Mouse (Mus musculus): ENCODE results near the gene Mbnl2. TPM values are rescaled to one million over a fixed set of nuclear protein-coding genes. Genes with fewer than 3 reads are reported as not detected.
"Not testable (repeated sequence)": the region's sequence is repeated elsewhere in the genome, so short reads cannot be mapped to it uniquely, and the experiment has no call there.

Mbnl2 gene
- polyA plus RNA-seq, 1 experiment from 2014 or later: 18.7 TPM

- Histone ChIP-seq H3K9me3 (replicated peaks) (0 out of 2 replicates have a peak, but pooled peaks cover 7% of the 10 kb centered on the region), H3K4me1 (peaks cover 23% of the 10 kb centered on the region), H3K4me2 (no peak overlapping the region), H3K9ac (no peak overlapping the region), H3K27me3 (no peaks in the 10 kb centered on the region), H3K27ac (peak overlapping the region; percentile 49), H3K36me3 (ENCODE audit: poor library complexity, severe bottlenecking) (no peaks in the 10 kb centered on the region), H3K4me3 (no peak overlapping the region)
- WGBS: 70% methylated on average over 10 of the region's 10 CpGs
- ATAC-seq: no peak; the same call in 1 of the 2 replicates
Measured at GRCm38 (mm10) chr14:120355742-120356440, 80.4 kb downstream of the Mbnl2 start.

- H3K4me2 ChIP-seq: no peak overlapping the region
- 97% methylated on average over 19 of the region's 19 CpGs for whole genome bisulfite sequencing
- H3K9me3 ChIP-seq (replicated peaks): 0 out of 2 replicates have a peak, but pooled peaks cover 7% of the 10 kb centered on the region
- H3K27me3 ChIP-seq: no peaks in the 10 kb centered on the region
- H3K9ac ChIP-seq: no peak overlapping the region
- ATAC-seq: no peak
- H3K36me3 ChIP-seq (ENCODE audit: poor library complexity, severe bottlenecking): no peaks in the 10 kb centered on the region
- H3K4me3 ChIP-seq: no peak overlapping the region
- H3K4me1 ChIP-seq: peaks cover 23% of the 10 kb centered on the region
- H3K27ac ChIP-seq: no peak overlapping the region
Measured at GRCm38 (mm10) chr14:120357321-120358070, 82.0 kb downstream of the Mbnl2 start.

DNA sequence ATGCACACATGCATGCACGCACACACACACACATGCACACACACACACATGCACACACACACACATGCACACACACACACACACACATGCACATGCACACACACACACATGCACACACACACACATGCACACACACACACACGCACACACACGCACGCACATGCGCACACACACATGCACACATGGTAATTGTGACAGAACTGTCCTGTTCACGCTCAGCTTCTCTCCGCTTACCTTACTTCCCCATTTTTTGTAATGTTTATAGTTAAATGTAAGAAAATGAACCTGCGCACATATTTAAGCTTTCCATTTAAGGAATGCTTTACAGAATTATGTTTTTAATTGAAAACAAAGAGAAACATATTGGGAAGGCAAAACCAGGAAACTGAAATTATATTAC, 84.1 kb downstream of the Mbnl2 start:
- H3K9ac ChIP-seq; H3K4me3 ChIP-seq; H3K27ac ChIP-seq; H3K9me3 ChIP-seq (replicated peaks); H3K4me2 ChIP-seq; ATAC-seq; H3K27me3 ChIP-seq; H3K36me3 ChIP-seq (ENCODE audit: poor library complexity, severe bottlenecking): not testable (repeated sequence)
- peaks cover 12% of the 10 kb centered on the region for H3K4me1 ChIP-seq
- 98% methylated on average over 8 of the region's 8 CpGs for WGBS

GRCm38 (mm10) chr14:120361121-120361520, 85.7 kb downstream of the Mbnl2 start:
- Histone ChIP-seq H3K27me3 (no peaks in the 10 kb centered on the region), H3K4me1 (no peaks in the 10 kb centered on the region), H3K4me3 (no peak overlapping the region), H3K9me3 (replicated peaks) (0 out of 2 replicates have a peak, but pooled peaks cover 7% of the 10 kb centered on the region), H3K4me2 (no peak overlapping the region), H3K27ac (no peak overlapping the region), H3K36me3 (ENCODE audit: poor library complexity, severe bottlenecking) (no peaks in the 10 kb centered on the region), H3K9ac (no peak overlapping the region)
- WGBS: 84% methylated on average over 6 of the region's 6 CpGs
- no peak for ATAC-seq

DNA sequence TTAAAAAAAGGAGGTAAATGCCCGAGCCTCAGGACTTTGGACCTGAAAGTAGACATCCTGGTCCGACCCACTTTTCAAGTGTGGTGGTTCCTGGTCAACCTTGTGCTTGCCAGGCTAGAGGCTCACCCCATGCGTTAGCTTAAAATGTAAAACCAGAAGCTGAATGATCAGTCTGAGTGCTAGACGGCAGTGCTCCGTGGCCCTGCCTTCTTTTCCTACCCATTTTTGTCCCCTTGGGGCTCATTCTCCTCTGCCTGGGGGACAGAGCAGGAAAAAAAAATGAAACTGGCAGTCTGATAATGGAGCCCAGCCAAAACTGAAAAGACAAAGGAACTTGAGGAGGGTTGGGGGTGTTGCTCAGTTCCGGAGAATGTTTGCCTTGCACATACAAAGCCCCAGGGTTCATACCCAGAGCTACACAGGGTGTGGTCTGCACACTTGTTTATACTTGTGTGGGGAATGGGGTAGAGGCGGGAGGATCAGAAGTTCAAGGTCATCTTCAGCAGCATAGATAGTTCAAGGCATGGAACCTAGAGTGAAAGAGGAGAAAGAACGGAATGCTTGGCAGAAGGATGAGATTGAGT, 87.0 kb downstream of the Mbnl2 start:
- H3K4me3 ChIP-seq: no peak overlapping the region
- WGBS: 67% methylated on average over 8 of the region's 8 CpGs
- H3K9me3 ChIP-seq (replicated peaks): 0 out of 2 replicates have a peak, but pooled peaks cover 3% of the 10 kb centered on the region
- no peaks in the 10 kb centered on the region for H3K36me3 ChIP-seq (ENCODE audit: poor library complexity, severe bottlenecking)
- no peak overlapping the region for H3K9ac ChIP-seq
- no peaks in the 10 kb centered on the region for H3K27me3 ChIP-seq
- H3K4me1 ChIP-seq: no peaks in the 10 kb centered on the region
- no peak overlapping the region for H3K4me2 ChIP-seq
- peak; percentile 51; the same call in 1 of the 2 replicates for ATAC-seq
- H3K27ac ChIP-seq: no peak overlapping the region

GRCm38 (mm10) chr14:120363090-120363818, 87.8 kb downstream of the Mbnl2 start:
- Histone ChIP-seq H3K36me3 (ENCODE audit: poor library complexity, severe bottlenecking) (no peaks in the 10 kb centered on the region), H3K9me3 (replicated peaks) (no peaks in the 10 kb centered on the region), H3K4me2 (no peak overlapping the region), H3K27ac (no peak overlapping the region), H3K4me1 (no peaks in the 10 kb centered on the region), H3K27me3 (no peaks in the 10 kb centered on the region), H3K9ac (no peak overlapping the region), H3K4me3 (no peak overlapping the region)
- ATAC-seq: no peak
- 61% methylated on average over 8 of the region's 8 CpGs for WGBS

- no peaks in the 10 kb centered on the region for H3K27me3 ChIP-seq
- ATAC-seq: no peak
- no peaks in the 10 kb centered on the region for H3K9me3 ChIP-seq (replicated peaks)
Measured at GRCm38 (mm10) chr14:120365088-120365487, 89.6 kb downstream of the Mbnl2 start.

DNA sequence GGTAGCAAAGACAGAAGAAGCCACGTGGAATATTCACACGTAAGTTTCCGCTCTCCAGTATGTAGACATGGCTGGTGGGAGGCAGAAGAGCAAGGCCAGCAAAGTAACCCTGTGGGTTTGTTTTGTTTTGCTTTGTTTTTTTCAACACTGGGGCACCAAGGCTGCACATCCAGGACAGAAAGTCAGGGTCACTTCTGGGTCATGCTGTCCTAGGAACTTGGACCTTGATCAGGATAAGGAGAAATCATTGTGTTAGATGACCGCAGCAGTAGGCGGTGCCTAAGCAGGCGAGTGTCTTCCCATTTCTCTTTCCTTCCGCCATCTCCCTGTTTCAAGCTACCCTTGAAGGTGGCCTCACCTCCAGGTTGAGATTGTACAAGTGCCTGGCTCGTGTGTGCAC, 91.5 kb downstream of the Mbnl2 start:
- Histone ChIP-seq H3K9me3 (replicated peaks) (no peaks in the 10 kb centered on the region), H3K4me1 (no peaks in the 10 kb centered on the region), H3K27ac (no peak overlapping the region), H3K9ac (no peak overlapping the region), H3K4me2 (no peak overlapping the region), H3K4me3 (no peak overlapping the region), H3K36me3 (ENCODE audit: poor library complexity, severe bottlenecking) (no peaks in the 10 kb centered on the region), H3K27me3 (no peaks in the 10 kb centered on the region)
- ATAC-seq: no peak
- 91% methylated on average over 8 of the region's 8 CpGs for WGBS

More at GRCm38 (mm10) chr14:120365088-120365487, 89.6 kb downstream of the Mbnl2 start:
- Histone ChIP-seq H3K4me1 (no peaks in the 10 kb centered on the region), H3K27ac (no peak overlapping the region), H3K4me2 (no peak overlapping the region), H3K4me3 (no peak overlapping the region), H3K9ac (no peak overlapping the region), H3K36me3 (ENCODE audit: poor library complexity, severe bottlenecking) (no peaks in the 10 kb centered on the region)
- WGBS: 93% methylated on average over 4 of the region's 4 CpGs

- H3K4me2 ChIP-seq: no peak overlapping the region
- H3K27ac ChIP-seq: no peak overlapping the region
- H3K4me3 ChIP-seq: no peak overlapping the region
- no peak overlapping the region for H3K9ac ChIP-seq
- WGBS: 93% methylated on average over 4 of the region's 4 CpGs
- no peaks in the 10 kb centered on the region for H3K9me3 ChIP-seq (replicated peaks)
- no peak for ATAC-seq
- no peaks in the 10 kb centered on the region for H3K4me1 ChIP-seq
- no peaks in the 10 kb centered on the region for H3K27me3 ChIP-seq
- H3K36me3 ChIP-seq (ENCODE audit: poor library complexity, severe bottlenecking): no peaks in the 10 kb centered on the region
Measured at GRCm38 (mm10) chr14:120367589-120367988, 92.1 kb downstream of the Mbnl2 start.

- ATAC-seq: no peak
- no peaks in the 10 kb centered on the region for H3K9me3 ChIP-seq (replicated peaks)
- WGBS: 92% methylated on average over 5 of the region's 5 CpGs
- no peak overlapping the region for H3K4me3 ChIP-seq
- H3K27me3 ChIP-seq: no peaks in the 10 kb centered on the region
- no peaks in the 10 kb centered on the region for H3K36me3 ChIP-seq (ENCODE audit: poor library complexity, severe bottlenecking)
- H3K4me1 ChIP-seq: no peaks in the 10 kb centered on the region
- H3K27ac ChIP-seq: no peak overlapping the region
- no peak overlapping the region for H3K9ac ChIP-seq
- no peak overlapping the region for H3K4me2 ChIP-seq
Measured at GRCm38 (mm10) chr14:120368456-120368855, 93.0 kb downstream of the Mbnl2 start.

DNA sequence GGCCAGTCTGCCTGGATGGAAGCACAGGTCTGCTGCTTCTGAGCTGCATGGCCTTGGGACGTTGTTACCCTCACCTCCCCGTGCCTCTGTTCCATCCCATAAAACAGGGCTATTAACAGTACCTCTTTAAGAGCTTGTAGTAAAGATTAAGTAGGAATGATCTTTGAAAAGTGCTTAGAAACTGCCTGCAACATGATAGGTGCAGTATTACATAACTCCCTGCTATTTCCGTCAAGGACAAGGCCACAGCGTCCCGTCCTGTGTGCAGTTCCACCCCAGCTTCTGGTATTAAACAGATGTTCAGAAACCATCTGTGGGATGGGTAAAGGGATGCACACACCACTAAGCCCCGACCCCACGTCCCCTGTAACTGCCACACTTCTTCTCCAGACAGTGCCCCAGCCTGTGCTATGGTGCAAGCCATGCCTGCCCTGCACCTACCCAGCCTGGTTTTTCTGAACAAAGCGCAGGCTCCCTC, 93.5 kb downstream of the Mbnl2 start:
- Histone ChIP-seq H3K9me3 (replicated peaks) (no peaks in the 10 kb centered on the region), H3K27ac (no peak overlapping the region), H3K9ac (no peak overlapping the region), H3K4me1 (no peaks in the 10 kb centered on the region), H3K4me2 (no peak overlapping the region), H3K27me3 (no peaks in the 10 kb centered on the region), H3K4me3 (no peak overlapping the region), H3K36me3 (ENCODE audit: poor library complexity, severe bottlenecking) (no peaks in the 10 kb centered on the region)
- 88% methylated on average over 8 of the region's 8 CpGs for WGBS
- no peak for ATAC-seq
